Mouse (Mus musculus) E14TG2a.4 (cell line): Measurements from ENCODE around the gene Mfng.

ENCODE experiments used
- CTCF ChIP-seq: conservative IDR thresholded peaks from 2 replicates; pipeline ENCODE4 v1.5.1; 2014; ENCODE audit warnings: low read length
- NANOG ChIP-seq: IDR thresholded peaks from 2 replicates; pipeline ENCODE4 v1.6.1; 2014; ENCODE audit warnings: borderline replicate concordance, low read length, mixed read lengths
- POU5F1 ChIP-seq: IDR thresholded peaks from 2 replicates; pipeline ENCODE4 v1.6.1; 2014; ENCODE audit warnings: low read length, borderline replicate concordance

DNA sequence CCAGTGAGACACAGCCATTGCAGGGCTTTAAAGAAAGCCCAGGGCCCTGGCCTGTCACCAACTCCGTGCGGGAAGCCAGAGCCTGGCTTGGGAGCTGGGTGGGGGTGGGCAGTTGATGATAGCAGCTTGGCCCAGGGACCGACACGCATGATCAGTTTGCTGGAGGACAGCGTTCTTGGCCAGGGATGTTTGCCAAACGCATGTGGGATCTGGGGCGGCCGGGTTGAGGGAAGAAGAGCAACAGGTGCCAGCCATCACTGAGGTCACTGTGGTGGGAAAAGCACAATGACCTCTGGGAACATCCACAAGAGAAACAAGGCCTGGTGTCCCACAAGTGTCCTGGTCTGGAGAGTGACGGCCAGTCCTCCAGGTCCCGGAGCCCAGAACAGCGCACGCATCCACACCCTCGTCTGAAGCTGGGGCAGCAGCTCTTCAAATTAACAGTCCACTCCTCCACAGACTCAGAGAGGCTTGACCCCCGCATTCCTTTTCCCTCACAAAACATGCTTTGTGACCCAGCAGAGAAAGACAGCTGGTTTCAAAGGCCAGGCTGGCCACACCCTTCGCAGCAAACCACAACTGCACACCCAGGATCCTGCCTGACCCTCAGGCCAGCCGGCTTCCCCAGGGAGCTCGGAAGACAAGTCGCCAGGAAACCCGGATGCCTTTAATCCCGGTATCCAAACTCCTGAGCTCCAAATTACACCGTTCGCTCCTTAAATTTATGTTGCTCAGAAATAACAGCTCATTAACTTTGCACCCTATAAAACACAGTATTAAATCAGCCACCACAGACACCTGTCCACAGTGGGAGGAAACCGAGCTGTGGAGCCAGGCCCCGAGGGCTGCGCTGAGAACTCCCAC lies 23.2 kb upstream of the Mfng start:
- TF ChIP-seq CTCF (no peak), POU5F1 (no peak), NANOG (no peak)
